Mouse (Mus musculus) olfactory bulb, adult 2 months (tissue): ENCODE measurements at regions not wholly inside any gene's neighbourhood (a gene's known extent, or its start where the extent isn't known, plus 50 kb on each side); places are given as distances from the start of the nearest gene placed in this dataset.

Experiments
- H3K27ac ChIP-seq: fragments of 200-500 bp; 2 replicates; pipeline ENCODE4 v1.5.1; 2012; ENCODE audit warnings: low read depth, low read length; ENCODE audit not compliant: insufficient read depth
- H3K4me1 ChIP-seq: fragments of 200-500 bp; 2 replicates; pipeline ENCODE4 v1.6.1; 2012; ENCODE audit warnings: low read length; ENCODE audit not compliant: control insufficient read depth, insufficient read depth
- H3K4me3 ChIP-seq: fragments of 200-500 bp; 2 replicates; pipeline ENCODE4 v1.5.1; 2012; ENCODE audit warnings: mild to moderate bottlenecking, low read depth, low read length, moderate library complexity; ENCODE audit not compliant: insufficient read depth
- CTCF ChIP-seq: fragments of 200-500 bp; IDR thresholded peaks from 2 replicates; pipeline ENCODE4 v1.5.1; 2012; ENCODE audit warnings: low read depth, mild to moderate bottlenecking, low read length, moderate library complexity; ENCODE audit not compliant: insufficient read depth
- POLR2A ChIP-seq: fragments of 200-500 bp; IDR thresholded peaks from 2 replicates; pipeline ENCODE4 v1.6.1; 2012; ENCODE audit warnings: mild to moderate bottlenecking, low read depth, low read length, moderate library complexity; ENCODE audit not compliant: insufficient read depth
- WGBS: fragments of 180-500 bp; shearing (Covaris S2); methylation state at CpG from one replicate; pipeline ENCODE4 v1.1.7; 2018; 5-methylcytosine and 5-hydroxymethylcytosine counted together

GRCm38 (mm10) chr13:71273067-71273466 lies 431.5 kb upstream of the Adamts16 start:
- 89% methylated on average over 1 of the region's 1 CpGs for WGBS
- H3K4me3 ChIP-seq = no peak overlapping the region
- TF ChIP-seq POLR2A (no peak), CTCF (no peak)
- no peak overlapping the region for H3K27ac ChIP-seq
- H3K4me1 ChIP-seq = no peaks in the 10 kb centered on the region

- Histone ChIP-seq H3K4me1 (no peaks in the 10 kb centered on the region), H3K27ac (no peak overlapping the region), H3K4me3 (no peak overlapping the region)
- WGBS = 82% methylated on average over 5 of the region's 5 CpGs
- no peak for TF ChIP-seq POLR2A
- TF ChIP-seq CTCF = no peak
These were observed 430.8 kb upstream of the Adamts16 start for GRCm38 (mm10) chr13:71272431-71272830.

- no peaks in the 10 kb centered on the region for H3K4me1 ChIP-seq
- H3K4me3 ChIP-seq = no peak overlapping the region
- no peak overlapping the region for H3K27ac ChIP-seq
- 90% methylated on average over 6 of the region's 6 CpGs for WGBS
- no peak for TF ChIP-seq CTCF
- TF ChIP-seq POLR2A = no peak
These were observed 430.3 kb upstream of the Adamts16 start for GRCm38 (mm10) chr13:71271727-71272418.

- Histone ChIP-seq H3K4me1 (no peaks in the 10 kb centered on the region), H3K27ac (no peak overlapping the region), H3K4me3 (no peak overlapping the region)
- WGBS = 88% methylated on average over 8 of the region's 8 CpGs
- TF ChIP-seq CTCF (no peak), POLR2A (no peak)
These were observed 428.8 kb upstream of the Adamts16 start for GRCm38 (mm10) chr13:71270370-71270769.

GRCm38 (mm10) chr13:71269496-71269895 lies 427.9 kb upstream of the Adamts16 start:
- Histone ChIP-seq H3K4me3 (no peak overlapping the region), H3K27ac (no peak overlapping the region), H3K4me1 (no peaks in the 10 kb centered on the region)
- 85% methylated on average over 2 of the region's 2 CpGs for WGBS
- no peak for TF ChIP-seq CTCF
- no peak for TF ChIP-seq POLR2A

GRCm38 (mm10) chr13:71263315-71263878 lies 421.8 kb upstream of the Adamts16 start:
- no peak for TF ChIP-seq POLR2A
- TF ChIP-seq CTCF = no peak
- no peak overlapping the region for H3K4me3 ChIP-seq
- no peak overlapping the region for H3K27ac ChIP-seq
- H3K4me1 ChIP-seq = no peaks in the 10 kb centered on the region; the same call in 1 of the 2 replicates
- WGBS = 84% methylated on average over 16 of the region's 16 CpGs

- no peak overlapping the region for H3K27ac ChIP-seq
- 83% methylated on average over 10 of the region's 10 CpGs for WGBS
- TF ChIP-seq POLR2A (no peak), CTCF (no peak)
- H3K4me3 ChIP-seq = no peak overlapping the region
- H3K4me1 ChIP-seq = no peaks in the 10 kb centered on the region; the same call in 1 of the 2 replicates
These were observed 421.1 kb upstream of the Adamts16 start for GRCm38 (mm10) chr13:71262575-71263295.

GRCm38 (mm10) chr13:71254016-71254415 lies 412.4 kb upstream of the Adamts16 start:
- WGBS = 94% methylated on average over 2 of the region's 2 CpGs
- no peak overlapping the region for H3K4me3 ChIP-seq
- no peak for TF ChIP-seq POLR2A
- TF ChIP-seq CTCF = no peak

More at GRCm38 (mm10) chr13:71254016-71254415, 412.4 kb upstream of the Adamts16 start:
- Histone ChIP-seq H3K4me1 (no peaks in the 10 kb centered on the region), H3K27ac (no peak overlapping the region)
